Mouse (Mus musculus): ENCODE data around the gene Tmprss15.

Gene Tmprss15

GRCm38 (mm10) chr16:79090997-79091396 is at the start of gene Tmprss15:
Gene Tmprss15, minus strand, starts transcription at chr16:79091097.
- DNase-seq (ENCODE audit: extremely low read depth, low read depth, low spot score), result no peak

GRCm38 (mm10) chr16:79114879-79115278 is 24.0 kb upstream of the Tmprss15 start:
- no peak for DNase-seq (ENCODE audit: extremely low read depth, low read depth, low spot score)

GRCm38 (mm10) chr16:79109516-79109915 is 18.6 kb upstream of the Tmprss15 start:
- DNase-seq (ENCODE audit: extremely low read depth, low read depth, low spot score), result no peak

GRCm38 (mm10) chr16:79108969-79109368 is 18.1 kb upstream of the Tmprss15 start:
- DNase-seq (ENCODE audit: extremely low read depth, low read depth, low spot score), result no peak

- DNase-seq (ENCODE audit: extremely low read depth, low read depth, low spot score), result no peak
Measured at GRCm38 (mm10) chr16:79100325-79100724, 9.4 kb upstream of the Tmprss15 start.

GRCm38 (mm10) chr16:79098321-79098720 is 7.4 kb upstream of the Tmprss15 start:
- DNase-seq (ENCODE audit: extremely low read depth, low read depth, low spot score), result no peak

GRCm38 (mm10) chr16:79086550-79086949 is 4.3 kb downstream of the Tmprss15 start:
- no peak for DNase-seq (ENCODE audit: extremely low read depth, low read depth, low spot score)

GRCm38 (mm10) chr16:79063848-79064247 is 27.0 kb downstream of the Tmprss15 start:
- no peak for DNase-seq (ENCODE audit: extremely low read depth, low read depth, low spot score)

GRCm38 (mm10) chr16:79058775-79059558 is 31.9 kb downstream of the Tmprss15 start:
- DNase-seq (ENCODE audit: extremely low read depth, low read depth, low spot score), result peak; percentile 1

GRCm38 (mm10) chr16:79032593-79032992 is 58.3 kb downstream of the Tmprss15 start:
- no peak for DNase-seq (ENCODE audit: extremely low read depth, low read depth, low spot score)

- DNase-seq (ENCODE audit: extremely low read depth, low read depth, low spot score), result no peak
Measured at GRCm38 (mm10) chr16:79002812-79003211, 88.1 kb downstream of the Tmprss15 start.

GRCm38 (mm10) chr16:79001679-79002078 is 89.2 kb downstream of the Tmprss15 start:
- DNase-seq (ENCODE audit: extremely low read depth, low read depth, low spot score), result no peak

- DNase-seq (ENCODE audit: extremely low read depth, low read depth, low spot score), result no peak
Measured at GRCm38 (mm10) chr16:78976384-78976783, 114.5 kb downstream of the Tmprss15 start.

GRCm38 (mm10) chr16:78974099-78974498 is 116.8 kb downstream of the Tmprss15 start:
- no peak for DNase-seq (ENCODE audit: extremely low read depth, low read depth, low spot score)

- no peak for DNase-seq (ENCODE audit: extremely low read depth, low read depth, low spot score)
Measured at GRCm38 (mm10) chr16:78969091-78969731, 121.7 kb downstream of the Tmprss15 start.

- DNase-seq (ENCODE audit: extremely low read depth, low read depth, low spot score), result no peak
Measured at GRCm38 (mm10) chr16:78957434-78957833, 133.5 kb downstream of the Tmprss15 start.

- DNase-seq (ENCODE audit: extremely low read depth, low read depth, low spot score), result peak; percentile 8
Measured at GRCm38 (mm10) chr16:78950359-78950758, 140.5 kb downstream of the Tmprss15 start.

GRCm38 (mm10) chr16:78937755-78938154 is 153.1 kb downstream of the Tmprss15 start:
- DNase-seq (ENCODE audit: extremely low read depth, low read depth, low spot score), result no peak

- DNase-seq (ENCODE audit: extremely low read depth, low read depth, low spot score), result no peak
Measured at GRCm38 (mm10) chr16:78934298-78934697, 156.6 kb downstream of the Tmprss15 start.

- DNase-seq (ENCODE audit: extremely low read depth, low read depth, low spot score), result no peak
Measured at GRCm38 (mm10) chr16:78931287-78932025, 159.4 kb downstream of the Tmprss15 start.

- DNase-seq (ENCODE audit: extremely low read depth, low read depth, low spot score), result no peak
Measured at GRCm38 (mm10) chr16:78930382-78931286, 160.3 kb downstream of the Tmprss15 start, which contains the start of gene Chodl. Gene Chodl, plus strand, starts transcription at chr16:78930948.

Measured in fat pad, adult 2 months (tissue).